Comparison of ENCODE assay signal across 19 mouse cellular contexts in genomic region chr9:52208510-52209030, GRCm38 (mm10). TPM values are rescaled to one million over a fixed set of nuclear protein-coding genes. Genes with fewer than 3 reads are reported as not detected.
A peak's percentile ranks its signal among the peaks of the same experiment; 100 is the strongest.
DNase-seq lines count a peak whose midpoint lies in the region; ATAC-seq and TF ChIP-seq lines count a peak whose summit lies in the region.
"Had no signal": no experiment of that assay in that cellular context is flagged by ENCODE, and none has a peak within 500 bp of the region (broad histone marks: within the 10 kb centered on the region; RNA-seq: fewer than 3 reads in every experiment).

No protein-coding gene starts in this region.

- no peak overlapping the region for H3K4me2 ChIP-seq in lung, embryonic 14.5 days
- H3K4me2 ChIP-seq: embryonic facial prominence, embryonic 12.5 days; forebrain, embryonic 15.5 days; heart, embryonic 12.5 days; hindbrain, embryonic 14.5 days; intestine, embryonic 15.5 days had no signal

- no peak overlapping the region for H3K27ac ChIP-seq in lung, embryonic 14.5 days (ENCODE audit: low read depth)
- H3K27ac ChIP-seq: embryonic facial prominence, embryonic 12.5 days; forebrain, embryonic 15.5 days; heart, adult 2 months; hindbrain, embryonic 10.5 days; hindbrain, embryonic 14.5 days; intestine, embryonic 15.5 days had no signal

- no peak overlapping the region for H3K4me3 ChIP-seq in lung, embryonic 14.5 days (ENCODE audit: low read depth, low read length)
- H3K4me3 ChIP-seq in megakaryocyte, embryonic 14.5 days (replicated peaks), result peak overlapping the region; percentile 15
- H3K4me3 ChIP-seq: embryonic facial prominence, embryonic 12.5 days; forebrain, embryonic 15.5 days; heart, adult 2 months; heart, embryonic 12.5 days; hindbrain, embryonic 10.5 days; intestine, embryonic 15.5 days had no signal

- no peak for TF ChIP-seq CTCF in lung, embryonic 14.5 days (IDR thresholded peaks at IDR 0.05; ENCODE audit: low read depth)

- no peaks in the 10 kb centered on the region for H3K4me1 ChIP-seq in lung, embryonic 14.5 days (ENCODE audit: insufficient read depth)
- H3K4me1 ChIP-seq in megakaryocyte, embryonic 14.5 days, result peaks cover 27% of the 10 kb centered on the region
- H3K4me1 ChIP-seq: embryonic facial prominence, embryonic 12.5 days; heart, embryonic 12.5 days; hindbrain, embryonic 10.5 days; intestine, embryonic 15.5 days had no signal

- WGBS in lung, embryonic 14.5 days, result 40% methylated on average over 3 of the region's 3 CpGs

- H3K9ac ChIP-seq in lung, embryonic 14.5 days, result no peak overlapping the region
- H3K9ac ChIP-seq: embryonic facial prominence, embryonic 12.5 days; forebrain, embryonic 15.5 days; heart, embryonic 12.5 days; hindbrain, embryonic 14.5 days; intestine, embryonic 15.5 days had no signal

- ATAC-seq in lung, embryonic 14.5 days (ENCODE audit: insufficient read depth), result peak; percentile 63; the same call in 1 of the 2 replicates
- ATAC-seq in megakaryocyte, adult 5-6 weeks (ENCODE audit: poor library complexity, severe bottlenecking), result no peak
- ATAC-seq: forebrain, embryonic 15.5 days; intestine, embryonic 15.5 days had no signal

- peak; percentile 14 to 73 for DNase-seq in adrenal gland, adult (ENCODE audit: inconsistent age in 2 of 2, low spot score in 1 of 2)
- no peak for DNase-seq in adrenal gland, adult 18-20 months (ENCODE audit: low spot score in 2 of 2)
- peak; percentile 60 for DNase-seq in lung, embryonic 14.5 days
- no peak for DNase-seq in lung, postnatal 14 days
- peak; percentile 31 for DNase-seq in adrenal gland, postnatal 14 days
- no peak for DNase-seq in gastrocnemius, postnatal 4 days (ENCODE audit: low spot score in 2 of 2)
- DNase-seq: cerebellum, adult 11-12 months; cerebellum, adult 9-10 months; cerebellum, postnatal 25 days; gastrocnemius, postnatal 36 days; heart, adult 2 months had no signal

- no peaks in the 10 kb centered on the region for H3K36me3 ChIP-seq in lung, embryonic 14.5 days (ENCODE audit: insufficient read depth)
- H3K36me3 ChIP-seq in megakaryocyte, embryonic 14.5 days (replicated peaks; ENCODE audit: low read length), result peaks cover 2% of the 10 kb centered on the region
- H3K36me3 ChIP-seq: embryonic facial prominence, embryonic 12.5 days; forebrain, embryonic 15.5 days; heart, embryonic 12.5 days; hindbrain, embryonic 10.5 days; intestine, embryonic 15.5 days had no signal

- H3K9me3 ChIP-seq in lung, embryonic 14.5 days (ENCODE audit: low read depth, low read length), result no peaks in the 10 kb centered on the region
- no peaks in the 10 kb centered on the region for H3K9me3 ChIP-seq in megakaryocyte, embryonic 14.5 days
- H3K9me3 ChIP-seq: embryonic facial prominence, embryonic 12.5 days; forebrain, embryonic 15.5 days; heart, embryonic 12.5 days; hindbrain, embryonic 10.5 days; intestine, embryonic 15.5 days had no signal

- no peaks in the 10 kb centered on the region for H3K27me3 ChIP-seq in lung, embryonic 14.5 days (ENCODE audit: insufficient read depth, low read length)
- H3K27me3 ChIP-seq in megakaryocyte, embryonic 14.5 days (replicated peaks), result no peaks in the 10 kb centered on the region
- H3K27me3 ChIP-seq: embryonic facial prominence, embryonic 12.5 days; forebrain, embryonic 15.5 days; heart, embryonic 12.5 days; intestine, embryonic 15.5 days had no signal

RNA-seq across cellular contexts. Expression of gene Zc3h12c, which starts 40.2 kb away (rescaled TPM):
- total RNA-seq in adrenal gland, adult 18-20 months (2021), result 10 to 100 TPM; 18.4 to 23.7 TPM
- polyA plus RNA-seq in lung, embryonic 14.5 days (2014; fragmentation: Nextera tagmentation; extraction: Ambion mirVana), result 4.5 and 4.7 TPM in 2 replicates
- 0.22 TPM in 1 of 2 replicates, not detected in the other for polyA plus RNA-seq in megakaryocyte, embryonic 14.5 days (2012; ENCODE audit: insufficient read depth, low replicate concordance)
- 3.2 and 5.0 TPM in 2 replicates for total RNA-seq in megakaryocyte, adult 5-6 weeks (2015)
- 4.0 and 4.3 TPM in 2 replicates for total RNA-seq in megakaryocyte, adult 5-6 weeks (2017)
- total RNA-seq in adrenal gland, postnatal 14 days (2021), result 17.2 and 21.5 TPM in 2 replicates
- total RNA-seq in gastrocnemius, postnatal 4 days (2021), result 10 to 100 TPM in 1 of 2 experiments, 1 to 10 TPM in 1; 9.6 to 10.6 TPM

Comparison
In these comparisons a context has a peak if more than half of its experiments do, and no peak if none do; other contexts are left out.
1. DNase-seq: peak in adrenal gland, adult (2 of 2), lung, embryonic 14.5 days (single experiment) and adrenal gland, postnatal 14 days (single experiment); none in adrenal gland, adult 18-20 months (0 of 2), lung, postnatal 14 days (single experiment) and gastrocnemius, postnatal 4 days (0 of 2).